Mouse (Mus musculus): ENCODE results near the gene Gnai3.

DNA sequence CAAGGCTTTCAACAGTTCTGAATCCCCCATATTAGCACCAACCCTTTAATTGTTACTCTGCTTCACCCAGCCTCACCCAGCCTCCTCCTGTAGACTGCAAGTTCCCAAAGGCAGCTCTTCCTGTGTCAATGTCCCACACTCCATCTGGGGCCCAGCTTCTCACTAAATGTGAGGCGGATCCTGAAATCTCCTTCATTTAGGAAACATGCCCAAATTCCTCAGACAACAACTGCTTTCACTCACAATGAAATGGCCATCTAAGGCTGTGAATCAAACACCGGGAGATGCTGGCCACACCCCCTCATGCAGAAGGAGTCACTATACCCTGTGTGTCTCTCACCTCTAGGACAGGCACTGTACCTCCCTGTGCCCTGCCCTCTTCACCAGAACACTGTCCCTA lies 56.0 kb downstream of the Gnai3 start:
- TF ChIP-seq POLR2A (IDR thresholded peaks at IDR 0.05; ENCODE audit: extremely low read depth, insufficient read depth, low read length) (no peak), CTCF (IDR thresholded peaks at IDR 0.05; ENCODE audit: extremely low read depth, insufficient read depth, low read length) (no peak)

All from cortical plate, adult 2 months (tissue).